Mouse (Mus musculus): ENCODE data around the gene Fam83f. TPM values are rescaled to one million over a fixed set of nuclear protein-coding genes. Genes with fewer than 3 reads are reported as not detected.

The Fam83f gene
- polyA plus RNA-seq, 1 experiment from 2014 or later, result 0.09 TPM

DNA sequence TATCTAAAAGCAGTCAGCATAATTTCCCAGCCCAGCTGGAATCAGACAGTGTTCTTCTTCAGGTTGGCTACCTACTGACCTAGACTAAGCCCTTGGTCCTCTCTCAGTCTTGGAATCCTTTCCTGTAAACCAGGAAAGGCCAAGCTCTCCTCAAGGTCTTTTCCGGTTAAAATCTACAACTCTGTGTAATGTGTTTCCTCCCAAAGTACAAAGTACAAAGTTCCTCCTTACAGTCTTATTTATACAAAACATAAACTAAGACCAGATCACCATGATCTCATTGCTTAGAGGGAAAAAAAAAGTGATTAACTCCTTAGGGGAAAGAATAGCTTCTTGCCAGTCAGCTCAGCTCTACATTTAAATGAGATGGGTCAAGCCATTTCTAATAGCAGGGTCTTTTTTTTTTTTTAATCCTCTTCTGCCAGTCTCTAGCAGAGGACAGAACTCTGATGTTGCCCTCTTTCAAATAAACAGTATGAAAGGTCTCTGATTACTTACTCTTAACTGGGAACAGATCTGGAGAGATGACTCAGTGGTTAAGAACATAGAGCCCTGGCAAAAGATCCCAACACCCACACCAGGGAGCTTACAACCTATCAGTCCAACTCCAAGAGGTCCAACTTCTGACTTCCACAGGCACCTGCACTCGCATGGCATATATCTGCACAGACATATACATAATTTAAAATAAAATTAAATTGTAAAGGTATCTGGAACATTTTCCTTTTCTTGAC lies 29.8 kb upstream of the Fam83f start:
- Histone ChIP-seq H3K36me3 (no peaks in the 10 kb centered on the region), H3K9ac (no peak overlapping the region), H3K4me2 (no peak overlapping the region), H3K4me3 (no peak overlapping the region), H3K27ac (replicated peaks) (no peak overlapping the region), H3K27me3 (no peaks in the 10 kb centered on the region), H3K9me3 (no peaks in the 10 kb centered on the region), H3K4me1 (replicated peaks) (no peaks in the 10 kb centered on the region)
- no peak for ATAC-seq (ENCODE audit: low FRiP score, low read depth)
- WGBS, result 93% methylated on average over 2 of the region's 2 CpGs

DNA sequence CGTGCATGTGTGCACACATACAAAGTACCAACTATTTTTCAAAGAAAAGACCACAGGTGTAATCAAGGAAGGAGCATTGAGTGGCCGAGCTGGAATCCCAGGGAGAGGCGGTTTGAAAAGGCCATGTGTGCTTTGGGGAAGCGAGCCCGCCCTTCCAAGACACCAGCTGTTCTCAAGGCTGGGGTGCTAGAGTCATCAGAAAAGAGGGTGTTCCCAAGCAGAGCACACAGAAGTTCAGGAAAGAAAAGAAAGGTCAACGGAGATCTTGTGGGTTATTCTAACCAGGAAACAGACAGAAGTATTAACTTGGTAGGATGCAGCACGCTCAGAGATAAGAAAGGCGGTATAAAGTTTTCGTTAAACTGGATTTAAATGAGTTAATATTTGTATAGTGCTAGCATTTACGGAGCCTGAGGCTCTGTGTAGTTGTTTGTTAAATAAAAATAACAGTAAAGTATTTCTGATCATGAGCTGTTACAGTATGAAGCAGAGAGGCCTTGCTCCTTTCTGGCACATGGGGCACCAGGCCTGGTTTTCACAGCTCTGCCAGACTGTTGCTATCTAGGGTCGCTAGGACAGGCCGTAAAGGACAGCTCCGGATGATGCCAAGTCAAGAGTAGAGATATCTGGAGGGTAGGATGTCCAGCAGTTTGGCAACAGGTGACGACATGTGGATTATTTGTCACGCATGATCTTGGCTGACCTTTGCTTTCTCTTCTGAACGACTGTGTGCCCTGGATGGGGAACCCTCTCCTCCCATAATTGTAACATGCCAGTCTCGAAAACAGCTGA lies 26.4 kb upstream of the Fam83f start:
- no peak overlapping the region for H3K9ac ChIP-seq
- no peaks in the 10 kb centered on the region for H3K9me3 ChIP-seq
- no peaks in the 10 kb centered on the region for H3K27me3 ChIP-seq
- WGBS, result 86% methylated on average over 17 of the region's 17 CpGs
- no peak overlapping the region for H3K4me3 ChIP-seq
- no peaks in the 10 kb centered on the region for H3K36me3 ChIP-seq
- no peaks in the 10 kb centered on the region for H3K4me1 ChIP-seq (replicated peaks)
- no peak overlapping the region for H3K4me2 ChIP-seq
- ATAC-seq (ENCODE audit: low FRiP score, low read depth), result no peak
- H3K27ac ChIP-seq (replicated peaks), result no peak overlapping the region

DNA sequence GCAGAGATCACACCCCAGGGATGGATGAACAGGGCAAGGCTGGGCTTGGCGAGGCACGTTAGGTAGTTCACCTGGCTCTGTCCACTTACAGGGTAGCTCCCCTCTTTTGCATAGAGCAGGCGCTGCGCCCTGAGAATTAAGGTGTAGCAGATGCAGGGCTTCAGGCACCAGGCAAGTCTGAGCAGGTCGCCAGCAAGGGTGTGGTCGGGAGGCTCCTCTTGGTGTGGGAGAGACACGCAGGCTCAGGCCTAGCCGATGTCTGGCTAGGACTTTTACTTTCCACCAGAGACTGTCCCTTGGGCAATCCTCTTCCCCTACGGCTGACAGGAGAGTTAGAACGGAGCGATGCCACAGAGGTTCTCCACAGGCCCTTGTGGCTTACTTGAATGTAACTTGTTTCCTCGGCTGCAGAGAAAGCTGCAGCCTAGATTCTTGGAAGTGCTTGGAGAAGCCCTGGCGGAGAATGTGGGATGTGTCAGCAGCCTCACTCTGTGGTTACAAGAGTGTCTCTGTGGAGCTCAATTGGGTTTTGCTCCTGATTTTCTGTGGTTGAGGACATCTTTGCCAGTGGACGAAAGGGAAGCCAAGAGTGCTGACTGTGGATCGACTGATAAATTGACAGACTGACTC lies 22.6 kb upstream of the Fam83f start:
- H3K27ac ChIP-seq (replicated peaks), result no peak overlapping the region
- no peaks in the 10 kb centered on the region for H3K4me1 ChIP-seq (replicated peaks)
- H3K9ac ChIP-seq, result no peak overlapping the region
- no peaks in the 10 kb centered on the region for H3K9me3 ChIP-seq
- no peaks in the 10 kb centered on the region for H3K27me3 ChIP-seq
- no peak overlapping the region for H3K4me3 ChIP-seq
- no peaks in the 10 kb centered on the region for H3K36me3 ChIP-seq
- WGBS, result 79% methylated on average over 15 of the region's 15 CpGs
- no peak overlapping the region for H3K4me2 ChIP-seq
- ATAC-seq (ENCODE audit: low FRiP score, low read depth), result no peak

DNA sequence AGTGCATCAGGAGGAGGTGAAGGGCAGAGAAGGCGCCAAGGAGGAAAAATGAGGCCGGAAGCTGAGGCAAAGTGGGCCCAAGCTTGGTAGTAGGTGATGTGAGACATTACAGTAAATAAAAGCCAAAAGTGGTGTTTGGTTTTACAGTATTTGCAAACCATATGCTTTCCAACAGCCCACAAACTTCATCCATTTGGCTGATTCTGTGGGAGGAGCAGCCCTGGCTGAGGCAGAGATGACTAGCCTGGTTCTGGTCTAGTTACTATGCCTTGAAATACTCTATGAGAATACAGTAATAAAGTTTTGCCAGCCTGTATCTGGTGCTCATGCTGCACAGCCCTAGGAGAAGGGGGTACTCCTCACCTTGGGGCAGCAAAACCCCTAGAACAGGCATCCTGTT lies 21.2 kb upstream of the Fam83f start:
- Histone ChIP-seq H3K36me3 (no peaks in the 10 kb centered on the region), H3K4me3 (no peak overlapping the region), H3K9me3 (no peaks in the 10 kb centered on the region), H3K27me3 (no peaks in the 10 kb centered on the region), H3K4me2 (no peak overlapping the region), H3K4me1 (replicated peaks) (no peaks in the 10 kb centered on the region), H3K27ac (replicated peaks) (no peak overlapping the region), H3K9ac (no peak overlapping the region)
- 72% methylated on average over 2 of the region's 2 CpGs for WGBS
- no peak for ATAC-seq (ENCODE audit: low FRiP score, low read depth)

DNA sequence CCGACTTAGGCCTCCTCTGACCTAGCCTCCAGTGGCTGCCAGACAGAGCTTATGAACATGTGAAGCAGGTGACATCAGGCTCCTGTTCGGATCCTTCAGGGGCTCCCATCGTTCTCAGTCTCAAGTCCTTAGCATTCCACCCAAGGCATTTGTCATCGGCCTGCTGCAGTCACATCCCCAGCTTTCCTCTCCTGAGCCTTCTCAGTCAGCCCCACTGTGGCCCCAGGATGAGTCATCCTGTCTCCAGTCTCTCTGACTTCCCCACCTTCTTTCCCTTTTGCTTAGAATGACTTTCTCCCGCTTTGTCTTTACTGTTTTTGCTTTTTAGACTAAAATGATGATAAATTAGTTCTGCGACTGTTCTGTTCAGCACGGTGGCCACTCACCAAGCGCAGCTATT lies 17.8 kb upstream of the Fam83f start:
- H3K36me3 ChIP-seq, result no peaks in the 10 kb centered on the region
- H3K9me3 ChIP-seq, result no peaks in the 10 kb centered on the region
- peaks cover 3% of the 10 kb centered on the region; the same call in 1 of the 2 replicates for H3K4me1 ChIP-seq (replicated peaks)
- H3K27ac ChIP-seq (replicated peaks), result no peak overlapping the region
- H3K4me3 ChIP-seq, result no peak overlapping the region
- no peaks in the 10 kb centered on the region for H3K27me3 ChIP-seq
- H3K9ac ChIP-seq, result no peak overlapping the region
- 73% methylated on average over 8 of the region's 8 CpGs for WGBS
- no peak for ATAC-seq (ENCODE audit: low FRiP score, low read depth)
- no peak overlapping the region for H3K4me2 ChIP-seq

DNA sequence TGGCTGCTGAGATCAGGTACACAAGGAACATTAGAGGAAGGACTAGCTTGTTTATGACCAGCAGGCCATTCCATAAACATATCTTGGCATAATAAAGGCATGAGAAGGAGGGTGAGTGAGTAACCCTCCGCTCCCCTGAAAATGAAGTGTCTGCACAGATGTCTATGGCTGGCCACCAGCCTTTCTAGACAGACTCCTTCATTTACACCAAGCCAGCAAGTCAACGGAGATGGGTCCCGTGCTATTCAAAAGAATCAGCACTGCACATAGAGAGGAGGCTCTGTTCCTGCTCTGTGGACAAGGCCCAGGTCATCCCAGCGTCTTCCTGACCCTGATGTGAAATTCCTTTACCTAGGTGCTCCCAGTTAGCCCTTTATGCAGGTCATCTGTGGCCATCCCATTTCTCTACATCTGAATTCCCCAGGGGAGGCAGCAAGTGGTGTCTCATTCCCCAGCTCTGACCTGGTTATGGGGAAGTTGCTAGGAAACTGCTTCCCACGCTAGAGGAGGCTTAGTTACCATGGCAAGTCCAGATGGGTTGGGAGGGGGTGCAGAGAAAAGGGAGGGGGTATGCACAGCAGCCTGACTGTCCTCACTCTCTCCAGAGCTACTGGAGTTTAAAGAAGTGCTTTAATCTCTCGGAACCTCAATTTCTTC lies 12.7 kb upstream of the Fam83f start:
- peaks cover 10% of the 10 kb centered on the region; the same call in 1 of the 2 replicates for H3K4me1 ChIP-seq (replicated peaks)
- ATAC-seq (ENCODE audit: low FRiP score, low read depth), result no peak
- H3K4me3 ChIP-seq, result no peak overlapping the region
- no peaks in the 10 kb centered on the region for H3K9me3 ChIP-seq
- 58% methylated on average over 6 of the region's 6 CpGs for WGBS
- H3K4me2 ChIP-seq, result no peak overlapping the region
- H3K27ac ChIP-seq (replicated peaks), result no peak overlapping the region
- H3K9ac ChIP-seq, result no peak overlapping the region
- H3K36me3 ChIP-seq, result no peaks in the 10 kb centered on the region
- H3K27me3 ChIP-seq, result no peaks in the 10 kb centered on the region

DNA sequence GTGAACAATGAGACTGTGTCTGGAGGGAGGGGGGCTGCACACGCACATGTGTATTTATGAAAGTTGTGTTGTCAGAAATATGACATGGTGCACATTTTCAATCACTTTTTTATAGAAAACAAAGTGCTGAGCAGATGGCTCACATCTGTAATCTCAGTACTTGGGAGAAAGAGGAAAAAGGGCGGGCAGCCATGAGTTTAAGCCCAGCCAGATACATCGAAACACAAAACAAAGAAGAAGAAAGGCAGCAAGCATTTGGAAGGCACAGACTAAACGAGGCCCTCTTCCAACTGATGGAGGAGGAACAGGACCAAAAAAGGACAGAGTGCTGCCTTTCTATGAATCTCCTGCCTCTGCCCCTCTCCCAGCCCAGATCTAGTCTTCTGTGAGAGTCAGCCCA lies 10.7 kb upstream of the Fam83f start:
- H3K4me2 ChIP-seq, result no peak overlapping the region
- no peak overlapping the region for H3K9ac ChIP-seq
- H3K4me1 ChIP-seq (replicated peaks), result peaks cover 10% of the 10 kb centered on the region; the same call in 1 of the 2 replicates
- H3K9me3 ChIP-seq, result no peaks in the 10 kb centered on the region
- no peak for ATAC-seq (ENCODE audit: low FRiP score, low read depth)
- no peaks in the 10 kb centered on the region for H3K27me3 ChIP-seq
- H3K4me3 ChIP-seq, result no peak overlapping the region
- WGBS, result 64% methylated on average over 4 of the region's 4 CpGs
- H3K27ac ChIP-seq (replicated peaks), result no peak overlapping the region
- H3K36me3 ChIP-seq, result no peaks in the 10 kb centered on the region

DNA sequence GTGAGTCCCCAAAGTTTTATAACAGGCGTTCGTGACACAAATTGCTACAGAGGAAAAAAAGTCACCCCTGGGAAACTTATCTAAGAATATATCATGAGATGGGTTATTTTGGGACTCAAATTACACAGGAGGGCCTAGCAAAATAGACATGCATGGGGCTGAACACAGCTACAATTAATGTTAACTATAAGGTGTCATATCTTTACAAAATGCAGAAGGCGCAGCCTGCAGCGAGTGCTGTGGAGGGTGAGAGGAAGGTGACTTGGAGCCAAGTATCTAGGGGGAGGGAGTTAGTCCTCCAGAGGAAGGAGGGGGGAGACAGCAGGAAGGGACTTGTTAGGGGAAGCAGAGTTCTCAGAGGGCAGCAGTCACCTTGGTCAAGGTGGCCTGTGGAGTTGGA lies 7.2 kb upstream of the Fam83f start:
- WGBS, result 84% methylated on average over 4 of the region's 4 CpGs

DNA sequence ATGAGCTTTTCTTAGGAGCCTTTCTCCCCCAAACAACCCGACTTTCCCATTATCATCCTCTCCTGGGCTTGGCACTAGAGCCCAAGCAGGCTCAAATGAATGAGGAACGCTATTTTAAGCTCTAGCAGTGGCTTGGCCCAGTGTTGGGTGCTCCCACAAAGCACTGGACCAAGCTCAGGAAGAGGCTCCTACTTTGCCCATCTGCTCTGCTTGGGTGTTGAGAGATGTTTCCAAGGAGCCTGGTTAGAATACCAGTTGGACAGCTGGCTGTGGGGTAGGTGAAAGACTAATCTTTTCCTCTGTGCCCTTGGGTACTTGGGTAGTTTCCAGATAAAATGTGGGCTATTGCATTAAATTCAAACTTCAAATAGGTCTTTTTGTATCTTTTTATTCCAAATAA lies 1.2 kb downstream of the Fam83f start:
- no peak overlapping the region for H3K9ac ChIP-seq
- no peaks in the 10 kb centered on the region for H3K36me3 ChIP-seq
- 64% methylated on average over 2 of the region's 2 CpGs for WGBS
- H3K27ac ChIP-seq (replicated peaks), result no peak overlapping the region
- H3K27me3 ChIP-seq, result peaks cover 25% of the 10 kb centered on the region
- H3K4me3 ChIP-seq, result no peak overlapping the region
- no peak for ATAC-seq (ENCODE audit: low FRiP score, low read depth)
- peaks cover 10% of the 10 kb centered on the region for H3K4me1 ChIP-seq (replicated peaks)
- H3K4me2 ChIP-seq, result no peak overlapping the region
- H3K9me3 ChIP-seq, result no peaks in the 10 kb centered on the region

More for the DNA sequence above, 7.2 kb upstream of the Fam83f start:
- no peak for ATAC-seq (ENCODE audit: low FRiP score, low read depth)
- H3K27ac ChIP-seq (replicated peaks), result no peak overlapping the region
- H3K4me2 ChIP-seq, result no peak overlapping the region
- no peaks in the 10 kb centered on the region for H3K9me3 ChIP-seq
- H3K4me1 ChIP-seq (replicated peaks), result peaks cover under 1% of the 10 kb centered on the region; the same call in 1 of the 2 replicates
- H3K4me3 ChIP-seq, result no peak overlapping the region
- H3K36me3 ChIP-seq, result no peaks in the 10 kb centered on the region
- peaks cover 3% of the 10 kb centered on the region for H3K27me3 ChIP-seq
- no peak overlapping the region for H3K9ac ChIP-seq

DNA sequence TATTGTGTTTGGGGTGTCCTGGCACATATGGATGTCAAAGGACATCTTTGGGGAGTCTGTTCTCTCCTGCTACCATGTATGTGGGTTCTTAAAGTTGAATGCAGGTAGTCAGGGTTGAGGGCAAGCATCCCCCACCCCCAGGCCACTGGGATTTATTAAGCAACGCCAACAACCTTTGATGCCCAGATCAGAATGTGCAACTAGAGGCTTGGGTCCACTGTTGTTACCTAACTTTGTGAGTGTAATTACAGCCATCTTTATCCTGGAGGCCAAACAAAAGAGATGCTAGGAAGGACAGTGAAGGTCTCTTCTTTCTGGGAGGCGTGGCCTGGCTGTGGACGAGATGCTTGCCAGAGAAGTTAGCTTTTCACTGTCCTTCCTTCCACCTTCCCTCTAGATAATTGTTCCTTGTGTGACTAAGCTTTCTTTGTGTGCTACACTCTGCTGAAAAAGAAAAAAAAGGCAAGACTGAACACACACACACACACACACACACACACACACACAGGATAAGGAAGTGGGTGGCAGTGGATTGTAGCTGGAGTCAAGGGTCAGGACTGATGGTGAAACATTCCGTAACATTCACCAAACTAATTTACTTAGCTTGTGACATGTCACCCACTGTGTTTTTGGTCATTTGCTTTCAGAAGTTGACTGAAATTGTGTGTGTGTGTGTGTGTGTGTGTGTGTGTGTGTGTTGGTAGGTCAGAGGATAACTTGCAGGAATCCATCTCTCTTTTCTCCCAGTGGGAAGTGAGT lies 1.9 kb downstream of the Fam83f start:
- Histone ChIP-seq H3K4me2 (no peak overlapping the region), H3K27me3 (peaks cover 25% of the 10 kb centered on the region)

DNA sequence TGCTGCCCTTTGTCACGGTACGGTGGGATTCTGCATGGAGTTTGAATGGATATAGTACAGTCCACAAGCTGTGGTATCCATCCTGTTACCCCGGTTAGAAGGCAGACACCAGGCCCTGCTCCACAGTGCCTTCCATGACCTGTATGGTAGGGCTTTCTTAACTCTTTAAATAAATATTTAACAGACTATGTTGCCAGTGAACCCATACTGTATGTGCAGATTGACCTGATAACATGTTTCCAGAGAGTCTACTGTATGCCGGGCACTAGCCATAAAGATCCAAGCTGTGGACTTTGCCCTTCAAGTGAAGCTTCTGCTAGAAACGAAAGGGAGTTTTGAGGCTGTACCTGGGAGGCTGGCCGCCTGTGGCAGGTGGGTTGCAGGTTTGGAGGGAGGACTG lies 3.1 kb downstream of the Fam83f start:
- no peaks in the 10 kb centered on the region for H3K9me3 ChIP-seq
- WGBS, result 88% methylated on average over 6 of the region's 6 CpGs
- peaks cover 17% of the 10 kb centered on the region for H3K4me1 ChIP-seq (replicated peaks)
- H3K27ac ChIP-seq (replicated peaks), result no peak overlapping the region
- no peak overlapping the region for H3K9ac ChIP-seq
- H3K4me3 ChIP-seq, result no peak overlapping the region
- ATAC-seq (ENCODE audit: low FRiP score, low read depth), result no peak
- no peak overlapping the region for H3K4me2 ChIP-seq
- peaks cover 21% of the 10 kb centered on the region for H3K27me3 ChIP-seq
- H3K36me3 ChIP-seq, result no peaks in the 10 kb centered on the region

More for the DNA sequence above, 1.9 kb downstream of the Fam83f start:
- 80% methylated on average over 4 of the region's 4 CpGs for WGBS
- no peaks in the 10 kb centered on the region for H3K9me3 ChIP-seq
- H3K4me1 ChIP-seq (replicated peaks), result peaks cover 10% of the 10 kb centered on the region
- no peaks in the 10 kb centered on the region for H3K36me3 ChIP-seq
- ATAC-seq (ENCODE audit: low FRiP score, low read depth), result no peak
- no peak overlapping the region for H3K27ac ChIP-seq (replicated peaks)
- H3K9ac ChIP-seq, result no peak overlapping the region
- no peak overlapping the region for H3K4me3 ChIP-seq
